Mouse (Mus musculus) E14TG2a.4 (cell line): Measurements from ENCODE around the gene Ticrr.

ENCODE experiments used
- H3K27me3 ChIP-seq: 2 replicates; pipeline ENCODE4 v1.6.1; 2014; ENCODE audit warnings: low read length, control low read depth; ENCODE audit not compliant: insufficient read depth
- H3K36me3 ChIP-seq: 2 replicates; pipeline ENCODE4 v1.6.1; 2014; ENCODE audit warnings: low read length, control low read depth; ENCODE audit not compliant: insufficient read depth
- H3K4me1 ChIP-seq: replicated peaks from 2 replicates; pipeline ENCODE4 v1.6.1; 2014; ENCODE audit warnings: low read depth, low read length, control low read depth
- H3K4me3 ChIP-seq: replicated peaks from 2 replicates; pipeline ENCODE4 v1.5.1; 2014; ENCODE audit warnings: mild to moderate bottlenecking, low read length
- H3K9me3 ChIP-seq: 2 replicates; pipeline ENCODE4 v1.6.1; 2014; ENCODE audit warnings: low read length, control low read depth
- CTCF ChIP-seq: conservative IDR thresholded peaks from 2 replicates; pipeline ENCODE4 v1.5.1; 2014; ENCODE audit warnings: low read length
- NANOG ChIP-seq: IDR thresholded peaks from 2 replicates; pipeline ENCODE4 v1.6.1; 2014; ENCODE audit warnings: borderline replicate concordance, low read length, mixed read lengths
- POU5F1 ChIP-seq: IDR thresholded peaks from 2 replicates; pipeline ENCODE4 v1.6.1; 2014; ENCODE audit warnings: low read length, borderline replicate concordance

The Ticrr gene

GRCm38 (mm10) chr7:79744585-79744984, 84.6 kb downstream of the Ticrr start:
- H3K4me1 ChIP-seq: peaks cover 19% of the 10 kb centered on the region
- H3K36me3 ChIP-seq: peaks cover 5% of the 10 kb centered on the region; the same call in 1 of the 2 replicates
- no peaks in the 10 kb centered on the region for H3K9me3 ChIP-seq
- H3K27me3 ChIP-seq: peaks cover 9% of the 10 kb centered on the region; the same call in 1 of the 2 replicates
- no peak overlapping the region for H3K4me3 ChIP-seq
- TF ChIP-seq POU5F1 (no peak), CTCF (no peak), NANOG (no peak)

- TF ChIP-seq CTCF (no peak), NANOG (no peak), POU5F1 (no peak)
- Histone ChIP-seq H3K27me3 (peaks cover 2% of the 10 kb centered on the region; the same call in 1 of the 2 replicates), H3K9me3 (no peaks in the 10 kb centered on the region), H3K4me3 (no peak overlapping the region), H3K36me3 (no peaks in the 10 kb centered on the region), H3K4me1 (peaks cover 15% of the 10 kb centered on the region)
Observed at GRCm38 (mm10) chr7:79747659-79748058, 87.7 kb downstream of the Ticrr start.
